9 mouse cellular contexts compared by ENCODE assay signal in the genomic region with DNA sequence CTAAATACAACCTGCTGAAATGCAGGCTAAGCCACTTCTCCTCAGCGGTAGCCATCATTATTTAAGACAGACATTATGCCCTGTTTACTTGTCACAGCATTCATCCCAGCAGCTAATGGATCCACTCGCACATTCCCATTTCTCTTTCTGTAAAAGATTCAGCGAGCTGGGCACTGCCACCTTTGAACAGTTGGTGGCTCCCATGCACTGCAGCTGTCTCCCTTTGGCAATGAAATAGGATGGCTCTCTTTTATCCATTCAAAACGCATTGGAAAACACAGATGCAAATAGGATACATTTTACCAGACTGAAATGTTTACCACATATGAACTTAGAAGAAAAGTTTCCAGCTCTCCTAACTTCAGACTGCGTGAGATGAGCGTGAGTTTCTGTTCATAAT. TPM values are rescaled to one million over a fixed set of nuclear protein-coding genes. Genes with fewer than 3 reads are reported as not detected.
A peak's percentile ranks its signal among the peaks of the same experiment; 100 is the strongest.
DNase-seq lines count a peak whose midpoint lies in the region; ATAC-seq and TF ChIP-seq lines count a peak whose summit lies in the region.
"Had no signal": no experiment of that assay in that cellular context is flagged by ENCODE, and none has a peak within 500 bp of the region (broad histone marks: within the 10 kb centered on the region; RNA-seq: fewer than 3 reads in every experiment).

No protein-coding gene starts in this region.

- no peak overlapping the region for H3K4me3 ChIP-seq in liver, adult 2 months (ENCODE audit: insufficient read depth, low read depth, low read length)
- H3K4me3 ChIP-seq in neural tube, embryonic 14.5 days (ENCODE audit: low read depth, low read length): no peak overlapping the region

- H3K9me3 ChIP-seq in neural tube, embryonic 14.5 days (ENCODE audit: control insufficient read depth, low read length): no peaks in the 10 kb centered on the region

- no peaks in the 10 kb centered on the region for H3K79me2 ChIP-seq in liver, adult 2 months (ENCODE audit: control insufficient read depth, insufficient read depth, low read length)

- peak; percentile 92 for ATAC-seq in neural tube, embryonic 14.5 days (ENCODE audit: low read depth)

- 40% methylated on average over 6 of the region's 6 CpGs for WGBS in liver, adult 2 months
- 34% methylated on average over 6 of the region's 6 CpGs for WGBS in neural tube, embryonic 14.5 days

- peak; percentile 83 for TF ChIP-seq CTCF in liver, adult 2 months (IDR thresholded peaks at IDR 0.05; ENCODE audit: low read depth, low read length)

- H3K36me3 ChIP-seq in liver, adult 2 months (ENCODE audit: control insufficient read depth, insufficient read depth, low read length): no peaks in the 10 kb centered on the region
- no peaks in the 10 kb centered on the region for H3K36me3 ChIP-seq in neural tube, embryonic 14.5 days (ENCODE audit: control insufficient read depth, insufficient read depth, low read length)

- H3K4me2 ChIP-seq in neural tube, embryonic 14.5 days (ENCODE audit: low read depth, low read length): no peak overlapping the region

- H3K9ac ChIP-seq in liver, adult 2 months (ENCODE audit: low read depth, low read length): no peak overlapping the region
- H3K9ac ChIP-seq in neural tube, embryonic 14.5 days (replicated peaks; ENCODE audit: low read depth, low read length): no peak overlapping the region

- no peaks in the 10 kb centered on the region for H3K27me3 ChIP-seq in liver, adult 2 months (ENCODE audit: control insufficient read depth, insufficient read depth, low read length)
- no peaks in the 10 kb centered on the region for H3K27me3 ChIP-seq in neural tube, embryonic 14.5 days (ENCODE audit: control insufficient read depth, insufficient read depth, low read length)

- peak; percentile 20 for DNase-seq in liver, adult 2 months (ENCODE audit: extremely low read depth, low read depth, low spot score)
- DNase-seq in liver: no peak
- DNase-seq in cerebellum, adult 9-10 months: peak; percentile 10
- DNase-seq in frontal cortex, postnatal 25 days (ENCODE audit: low spot score in 2 of 2): peak; percentile 32 to 43
- peak; percentile 59 to 60 for DNase-seq in layer of hippocampus, postnatal 36 days
- no peak for DNase-seq in spleen, postnatal 14 days (ENCODE audit: low spot score in 2 of 2)
- DNase-seq in B cell, adult 2 months: no peak

- no peak overlapping the region for H3K27ac ChIP-seq in liver, adult 2 months (replicated peaks; ENCODE audit: insufficient read depth, low read depth, low read length)
- H3K27ac ChIP-seq in neural tube, embryonic 14.5 days (ENCODE audit: low read depth, low read length): no peak overlapping the region

- H3K4me1 ChIP-seq in liver, adult 2 months (ENCODE audit: control insufficient read depth, insufficient read depth, low read length): no peaks in the 10 kb centered on the region
- H3K4me1 ChIP-seq in neural tube, embryonic 14.5 days (ENCODE audit: control insufficient read depth, insufficient read depth, low read length): no peaks in the 10 kb centered on the region

- TF ChIP-seq POLR2A in liver, adult 2 months (IDR thresholded peaks at IDR 0.05; ENCODE audit: extremely low read depth, insufficient read depth, low read length): no peak

RNA-seq across cellular contexts. Expression of a gene that starts 21.5 kb away (rescaled TPM):
- total RNA-seq in liver, adult 2 months (2014; rRNA removed): not detected in 2 replicates
- 0.15 TPM in 1 of 2 replicates, not detected in the other for polyA plus RNA-seq in liver, adult 2 months (2012; rRNA removed)
- total RNA-seq in layer of hippocampus, postnatal 36 days (2021): 10 to 100 TPM; 37.8 to 38.6 TPM
- 18.5 and 28.6 TPM in 2 replicates for polyA plus RNA-seq in neural tube, embryonic 14.5 days (2014; fragmentation: Nextera tagmentation; extraction: Ambion mirVana)
- polyA plus RNA-seq: large intestine, adult 2 months had no signal

Comparison
In these comparisons a context has a peak if more than half of its experiments do, and no peak if none do; other contexts are left out.
1. DNase-seq: peak in liver, adult 2 months (single experiment), cerebellum, adult 9-10 months (single experiment), frontal cortex, postnatal 25 days (2 of 2) and layer of hippocampus, postnatal 36 days (2 of 2); none in liver (single experiment), spleen, postnatal 14 days (0 of 2) and B cell, adult 2 months (0 of 2).
2. RNA of a gene that starts 21.5 kb away (total RNA-seq): 37.8 to 38.6 TPM in layer of hippocampus, postnatal 36 days; not detected in liver, adult 2 months; every median in the first group is over 10 times any median in the second.